Mouse (Mus musculus) right cerebral cortex, postnatal 36 days (tissue): Measurements from ENCODE around the gene Cyren.
A peak's percentile ranks its signal among the peaks of the same experiment; 100 is the strongest.

ENCODE experiments used
- DNase-seq, 2 experiments: peaks; one replicate each; pipeline ENCODE4 v3.0.0; 2022; ENCODE audit warnings: low spot score in 2 of 2, mixed read lengths in 1 of 2

Cyren gene

DNA sequence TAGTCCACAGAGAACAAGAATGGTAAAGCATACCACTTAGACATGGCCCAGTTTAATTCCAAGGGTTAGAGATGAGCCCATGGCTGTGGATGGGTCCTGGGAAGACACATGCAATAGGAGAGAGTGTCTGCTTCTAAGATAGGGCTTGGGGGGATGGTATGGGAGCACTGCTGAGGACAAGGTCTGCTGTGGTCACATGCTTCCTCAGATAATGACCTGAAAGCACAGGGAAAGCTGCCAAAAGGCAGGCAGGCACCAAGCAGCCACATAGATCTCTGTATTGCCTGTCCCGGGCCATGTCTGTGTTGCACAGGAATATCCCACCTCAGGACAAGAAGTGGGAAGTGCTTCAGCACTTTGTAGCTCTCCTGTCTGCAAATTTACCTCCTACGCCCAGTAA is 21.3 kb upstream of the Cyren start:
- no peak for DNase-seq

DNA sequence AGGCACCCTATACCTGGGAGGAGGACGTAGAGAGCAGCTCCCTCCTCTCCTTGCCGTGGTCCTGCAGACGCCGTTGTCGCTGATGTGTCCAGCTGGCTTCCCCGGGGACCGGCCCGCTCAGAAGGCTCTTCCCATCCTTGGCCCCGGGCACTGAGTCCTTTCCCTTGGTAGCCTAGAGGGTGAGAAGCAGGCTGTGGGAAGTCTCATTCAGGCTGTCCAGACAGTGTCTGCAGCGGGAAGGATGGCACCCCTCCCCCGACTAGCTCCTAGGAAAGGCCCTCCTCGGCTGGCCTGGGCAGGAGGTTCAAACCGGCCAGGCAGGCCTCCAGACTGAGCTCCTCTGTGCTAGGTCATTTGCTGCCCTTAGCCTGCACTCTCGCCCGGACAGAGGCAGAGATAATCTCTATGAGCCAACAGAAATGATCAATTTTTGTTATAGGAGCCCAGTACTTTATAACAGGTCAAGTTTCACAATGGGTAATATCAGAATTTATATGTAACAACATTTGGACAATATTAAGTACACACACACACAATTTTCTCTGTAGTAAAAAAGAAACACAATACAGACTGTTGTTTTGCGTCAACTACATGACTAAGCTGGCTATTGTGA is 18.4 kb upstream of the Cyren start:
- DNase-seq, result no peak

DNA sequence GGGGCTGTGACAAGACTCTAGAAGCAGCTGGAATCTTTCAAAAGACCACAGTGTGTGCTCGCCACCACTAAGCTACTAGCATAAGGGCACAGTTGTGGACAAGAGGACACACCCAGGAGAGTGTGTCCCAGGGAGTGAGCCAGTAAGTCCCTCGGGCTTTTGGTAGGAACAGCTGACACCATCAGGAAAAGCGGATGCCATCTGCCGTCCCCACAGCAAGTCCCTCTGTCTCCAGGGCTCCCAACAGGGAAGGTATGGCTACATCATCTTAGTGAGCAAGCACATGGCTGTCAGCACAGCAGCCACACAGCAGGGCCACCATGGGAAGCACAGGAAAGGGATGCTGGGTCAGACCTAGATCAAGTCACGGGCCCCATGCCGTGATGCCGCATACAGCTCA is 17.7 kb upstream of the Cyren start:
- no peak for DNase-seq

DNA sequence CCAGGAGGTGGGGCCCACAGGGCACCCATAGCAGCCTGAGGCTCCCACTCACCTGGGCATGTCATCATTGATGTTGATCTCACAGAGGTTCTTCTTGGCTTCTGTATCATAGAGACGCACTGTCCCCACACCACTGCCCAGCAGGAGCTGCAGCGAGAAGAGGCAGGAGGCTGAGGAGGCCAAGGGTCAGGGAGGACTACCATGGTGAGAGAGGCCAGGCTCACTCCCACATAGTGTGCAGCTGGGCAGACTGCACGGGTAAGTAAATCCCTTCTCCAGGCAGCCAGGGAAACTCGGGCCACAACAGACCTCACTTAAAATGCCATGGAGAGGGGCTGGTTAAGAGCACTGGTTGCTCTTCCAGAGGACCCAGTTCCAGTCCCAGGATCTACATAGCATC is 11.3 kb upstream of the Cyren start:
- DNase-seq, result no peak

DNA sequence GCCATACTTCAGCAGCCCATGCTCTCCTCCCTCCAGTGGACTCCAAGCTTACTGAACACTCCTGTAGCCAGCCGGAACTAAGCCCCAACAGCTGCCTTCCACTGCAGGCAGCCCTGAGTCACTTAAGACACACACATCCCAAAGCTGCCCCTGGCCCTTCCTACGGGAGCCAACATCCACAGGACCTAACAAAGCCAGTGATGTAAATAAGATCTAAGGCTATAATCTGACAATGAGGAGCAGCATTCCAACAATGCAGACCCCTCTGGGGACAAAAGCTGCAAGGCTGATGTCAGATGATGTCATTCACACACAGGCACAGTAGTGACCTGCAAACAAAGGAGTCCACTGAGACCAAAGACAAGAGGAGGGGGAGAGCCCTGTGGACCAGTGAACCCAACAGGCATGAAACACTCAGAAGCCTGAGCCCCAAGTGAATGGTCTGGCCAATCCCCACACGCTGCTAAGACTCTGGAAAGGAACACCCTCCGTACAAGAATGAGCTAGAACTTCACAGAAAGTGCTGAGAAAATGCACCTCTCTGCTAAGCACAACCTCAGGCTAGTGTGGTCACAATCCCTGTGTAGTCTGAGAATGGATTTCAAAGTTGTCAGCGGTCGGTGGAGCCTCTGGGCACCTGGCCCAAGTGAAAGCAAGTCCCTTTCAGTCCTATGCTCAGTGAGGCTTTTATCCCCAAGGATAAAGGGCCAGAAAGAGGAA is 9.4 kb upstream of the Cyren start:
- DNase-seq, result no peak

DNA sequence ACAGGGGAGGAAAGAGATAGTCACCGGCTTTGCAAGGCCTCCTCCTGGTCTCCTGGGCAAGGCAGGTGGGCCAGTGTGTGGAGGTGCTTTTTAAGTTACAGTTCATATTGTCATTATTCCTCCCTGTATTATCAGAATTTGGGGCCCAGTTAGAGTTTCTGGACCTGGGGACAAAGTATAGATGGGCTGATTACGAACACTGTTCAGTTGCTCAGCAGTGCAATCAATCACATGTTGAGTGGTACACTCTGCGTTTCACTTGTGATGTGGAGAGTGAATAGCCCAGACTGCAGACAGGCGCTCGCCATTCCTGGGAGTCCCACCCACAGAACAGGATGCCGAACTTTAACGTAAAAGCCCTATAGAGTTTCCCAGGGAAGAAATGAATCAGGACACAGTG is 6.9 kb upstream of the Cyren start:
- no peak for DNase-seq

DNA sequence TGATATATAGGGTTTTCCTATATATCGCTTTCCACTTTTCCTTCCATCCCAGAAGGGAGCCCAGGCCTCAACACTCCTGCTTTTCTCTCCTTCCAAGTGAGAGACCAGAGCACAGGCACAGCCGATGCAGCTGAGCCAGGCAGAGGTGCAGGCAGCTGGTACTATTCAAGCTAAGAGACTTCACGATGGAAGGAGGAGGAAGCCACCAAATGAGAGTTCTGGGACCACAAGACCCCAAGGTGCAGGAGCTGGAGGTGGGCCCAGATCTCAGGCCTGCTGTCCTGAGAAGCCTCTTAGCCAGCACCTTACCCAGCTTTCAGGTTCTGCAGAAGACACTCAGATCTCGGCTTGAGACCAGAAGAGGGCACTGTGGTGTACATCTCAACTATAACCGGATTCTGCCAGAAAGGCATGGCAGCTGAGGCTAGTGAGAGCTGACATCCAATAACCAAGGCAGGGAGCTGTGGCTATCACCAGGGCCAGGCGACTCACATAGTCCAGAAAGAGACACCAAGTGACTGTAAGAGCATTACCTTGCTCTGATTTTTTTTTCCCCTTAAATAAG is 2.1 kb upstream of the Cyren start:
- DNase-seq, result peak; percentile 46 to 51

DNA sequence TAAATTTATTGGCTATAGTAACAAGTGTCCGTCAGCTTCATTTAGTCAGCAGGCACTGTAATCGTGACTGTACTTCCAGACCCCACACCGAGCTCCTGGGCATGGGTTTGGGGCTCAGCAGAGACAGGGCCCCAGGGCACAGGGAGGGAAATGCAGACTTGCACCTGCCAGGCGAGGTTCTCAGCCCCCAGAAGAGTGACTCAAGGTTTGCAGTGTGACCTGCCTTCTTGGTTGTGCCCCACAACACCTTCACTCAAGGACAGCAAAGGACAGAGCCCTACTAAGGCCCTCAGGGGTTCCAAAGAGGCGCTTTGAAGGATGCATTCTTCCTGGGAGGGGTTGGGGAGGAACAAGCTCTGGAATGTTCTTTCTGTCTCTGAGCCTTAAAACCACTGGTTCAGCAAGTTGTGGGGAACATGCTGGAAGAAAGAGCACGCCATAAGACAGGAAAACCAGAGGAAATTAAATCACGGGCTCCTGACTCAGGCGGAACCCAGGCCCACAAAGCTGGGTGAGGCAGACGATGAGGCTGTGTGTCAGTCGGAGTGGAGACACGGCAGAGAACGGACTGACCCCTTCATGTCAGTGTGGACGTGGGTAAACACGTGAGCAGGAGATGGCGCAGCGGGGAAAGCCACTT is 1.4 kb upstream of the Cyren start:
- DNase-seq, result no peak

DNA sequence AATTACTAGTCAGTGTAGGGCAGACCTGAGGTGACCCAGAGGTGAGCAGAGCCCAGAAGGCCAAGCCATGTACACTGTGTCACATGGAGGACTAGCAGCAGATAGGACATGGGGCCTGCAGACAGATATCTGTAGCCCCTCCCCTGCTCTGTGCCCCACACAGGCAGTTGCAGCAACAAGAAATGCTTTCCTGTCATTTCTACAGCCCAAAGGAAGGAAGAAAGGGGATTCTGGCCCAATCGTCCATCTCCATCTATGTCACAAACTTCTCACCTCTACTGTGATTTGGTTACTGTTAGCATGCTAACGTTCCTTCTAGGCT is 1.1 kb downstream of the Cyren start:
- DNase-seq, result no peak

DNA sequence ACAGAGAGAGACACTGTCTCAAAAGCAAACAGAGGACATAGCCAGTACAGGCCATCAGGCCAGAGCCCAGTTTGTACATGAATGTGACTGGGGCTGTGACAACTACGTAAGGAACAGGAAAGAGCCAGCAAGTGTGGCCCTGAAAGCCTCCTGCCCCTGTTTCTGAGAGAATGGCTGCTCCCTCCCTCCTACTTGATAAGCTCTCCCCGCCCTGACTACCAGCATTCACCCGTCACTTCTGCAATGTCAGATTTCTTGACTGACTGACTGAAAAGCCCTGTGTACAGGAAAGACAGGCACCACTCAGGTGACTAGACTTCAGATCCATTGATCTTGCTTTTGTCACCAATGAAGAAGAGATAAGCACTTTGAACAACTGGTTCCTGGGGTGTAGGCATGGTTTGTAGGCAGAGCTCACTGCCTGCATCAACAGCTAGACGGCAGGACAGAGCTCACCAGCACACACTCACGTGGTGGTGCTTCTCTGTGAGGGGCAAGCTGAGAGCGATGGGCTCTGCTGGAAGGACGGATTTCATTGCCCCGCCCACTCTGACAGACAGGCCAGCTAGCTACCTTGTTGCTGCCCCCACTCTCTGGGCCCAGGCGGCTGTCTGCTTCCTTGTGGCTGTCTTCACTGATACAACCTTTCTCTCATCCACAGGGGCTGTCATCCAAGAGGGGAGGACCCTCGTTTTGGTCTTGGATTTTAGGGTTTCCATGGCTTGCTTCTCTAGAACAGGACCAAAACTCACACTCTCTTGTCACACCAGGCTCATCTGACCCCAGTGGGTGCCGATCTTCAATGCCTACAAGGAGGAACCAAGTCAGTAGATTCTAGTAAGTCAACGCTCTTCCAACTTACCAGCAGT is 1.7 kb downstream of the Cyren start:
- no peak for DNase-seq

DNA sequence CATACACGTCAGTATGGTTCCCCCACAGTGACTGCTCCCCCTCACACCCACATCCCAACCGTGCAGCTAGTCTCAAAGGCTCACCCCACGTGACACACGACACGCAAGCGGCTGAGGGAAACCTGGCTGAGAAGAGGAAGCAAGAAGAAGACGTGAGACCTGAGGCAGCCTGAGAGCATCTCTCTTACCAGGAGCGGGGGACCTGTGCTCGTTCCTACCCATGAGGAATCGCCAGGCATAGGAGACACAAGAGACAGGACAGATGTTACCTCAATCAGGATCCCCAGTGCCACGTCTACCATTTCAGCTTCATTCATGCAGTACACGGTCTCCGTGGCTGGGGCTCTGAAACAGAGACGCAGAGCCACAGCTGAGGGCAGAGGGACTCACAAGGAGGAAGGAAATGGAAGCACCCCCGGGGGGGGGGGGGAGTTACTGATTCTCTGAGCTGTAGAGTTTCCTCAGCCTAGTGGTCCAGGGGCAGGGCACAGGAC is 2.5 kb downstream of the Cyren start:
- peak in 1 of 2 experiments; percentile 43 for DNase-seq

DNA sequence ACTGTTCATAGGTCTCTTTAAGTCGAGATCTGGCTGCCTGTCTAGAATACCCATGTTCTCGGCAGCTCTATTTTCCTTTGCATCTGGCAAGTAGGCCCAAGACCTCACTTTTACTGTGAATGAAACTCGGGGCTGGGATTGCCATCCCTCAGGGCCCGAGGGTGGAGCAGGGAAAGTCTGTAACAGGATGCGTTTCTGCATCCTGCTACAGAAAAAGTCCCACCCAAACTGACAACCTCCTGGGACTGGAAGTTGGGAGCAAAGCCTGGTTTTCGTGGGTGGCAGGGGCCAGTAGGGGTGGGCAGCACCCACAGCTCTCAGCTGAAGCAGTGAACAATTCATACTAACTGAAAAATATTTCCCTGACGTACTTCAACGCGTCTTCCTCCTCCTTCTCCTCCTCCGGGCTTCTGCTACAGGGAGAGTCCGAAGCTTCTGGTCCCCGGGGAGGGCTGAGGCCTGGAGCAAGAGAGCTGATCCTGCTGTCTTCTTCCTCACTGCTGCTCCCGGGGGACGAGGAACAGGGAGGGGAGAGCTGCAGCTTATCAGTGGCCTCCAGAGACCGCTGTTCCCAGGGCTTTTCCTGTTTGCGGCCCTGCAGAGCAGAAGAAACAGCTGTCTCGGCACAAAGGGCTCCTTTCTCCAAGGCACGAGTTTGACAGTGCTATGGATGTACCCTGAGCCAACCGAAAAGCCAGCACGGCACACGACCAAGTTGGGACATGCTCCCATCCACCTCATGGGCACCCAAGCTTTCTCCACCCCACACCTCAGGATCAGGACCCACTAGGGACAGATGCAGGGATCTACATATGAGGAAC is 3.5 kb downstream of the Cyren start:
- no peak for DNase-seq

DNA sequence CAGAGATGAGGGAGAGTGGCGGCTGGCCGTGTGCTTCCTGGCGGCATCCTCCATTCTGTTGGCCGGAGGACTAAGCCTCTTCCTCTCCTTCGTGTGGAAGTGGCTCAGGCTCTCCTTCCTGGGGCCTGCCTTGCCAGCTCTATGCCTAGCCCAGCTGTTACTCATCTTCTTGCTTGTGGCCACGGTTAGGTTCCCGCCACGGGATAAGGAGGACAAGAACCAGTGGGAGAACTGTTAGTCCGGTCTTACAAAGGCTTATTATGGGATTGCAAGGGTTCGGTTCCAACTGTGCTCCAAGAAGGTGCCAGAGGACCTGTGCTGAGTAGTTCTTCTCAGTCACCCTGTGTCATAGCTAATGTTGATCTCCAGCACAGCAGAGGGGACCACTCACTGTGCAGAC is 5.0 kb downstream of the Cyren start:
- DNase-seq, result no peak

DNA sequence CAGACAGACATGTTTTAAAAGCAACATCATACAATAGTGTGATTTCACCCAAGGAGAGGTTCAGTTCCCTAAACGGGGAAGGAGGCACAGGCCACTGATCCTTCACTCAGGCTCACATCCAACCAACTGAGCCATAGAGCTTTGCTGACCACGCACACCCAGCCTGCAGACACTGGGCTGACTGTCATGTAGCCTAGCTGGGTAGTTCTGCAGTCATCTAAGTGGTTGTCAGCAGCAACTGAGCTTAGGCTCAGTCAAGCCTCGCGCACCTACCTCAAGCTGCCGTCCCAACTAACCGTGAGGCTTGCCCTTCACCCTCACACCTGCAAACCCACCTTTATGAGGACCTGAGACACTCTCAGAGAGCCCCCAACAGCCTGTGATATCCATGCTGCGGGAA is 5.9 kb downstream of the Cyren start:
- DNase-seq, result no peak

DNA sequence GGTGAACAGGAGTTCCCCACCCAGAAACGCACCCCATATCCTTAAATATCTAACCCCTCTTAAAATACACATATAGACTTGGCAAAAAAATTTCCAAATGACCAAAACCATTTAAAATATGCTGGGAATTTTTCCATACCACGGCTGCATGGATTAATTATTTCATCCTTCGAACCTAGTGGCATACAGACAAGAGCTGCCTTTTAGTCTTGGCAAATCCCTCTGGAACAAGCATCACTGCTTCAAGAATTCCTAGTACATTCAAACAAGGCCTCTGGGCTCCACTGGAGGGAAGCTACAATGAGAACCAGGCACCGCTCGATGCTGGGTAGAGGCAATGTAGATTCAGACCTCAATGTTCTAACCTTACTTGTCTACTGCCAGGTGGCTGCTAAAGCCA is 7.1 kb downstream of the Cyren start:
- DNase-seq, result no peak

DNA sequence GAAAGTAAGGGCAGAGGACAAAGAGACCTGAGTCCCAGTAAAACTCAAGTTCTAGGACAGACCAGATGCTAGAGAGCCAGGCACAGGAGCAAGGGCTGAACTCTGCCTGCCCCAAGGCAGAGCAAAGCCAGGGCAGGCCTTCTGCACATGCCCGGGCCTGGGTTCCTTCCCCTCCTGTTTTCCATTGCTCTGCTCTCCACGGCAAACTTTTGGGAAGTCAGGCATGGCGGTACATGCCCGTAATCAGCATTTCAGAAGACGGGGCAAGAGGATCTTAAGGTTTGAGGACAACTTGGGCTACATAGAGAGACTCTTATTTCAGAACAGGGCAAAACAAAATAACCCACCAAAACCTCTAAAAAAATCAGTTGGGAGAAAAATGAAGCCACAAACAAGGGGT is 7.7 kb downstream of the Cyren start:
- no peak for DNase-seq

DNA sequence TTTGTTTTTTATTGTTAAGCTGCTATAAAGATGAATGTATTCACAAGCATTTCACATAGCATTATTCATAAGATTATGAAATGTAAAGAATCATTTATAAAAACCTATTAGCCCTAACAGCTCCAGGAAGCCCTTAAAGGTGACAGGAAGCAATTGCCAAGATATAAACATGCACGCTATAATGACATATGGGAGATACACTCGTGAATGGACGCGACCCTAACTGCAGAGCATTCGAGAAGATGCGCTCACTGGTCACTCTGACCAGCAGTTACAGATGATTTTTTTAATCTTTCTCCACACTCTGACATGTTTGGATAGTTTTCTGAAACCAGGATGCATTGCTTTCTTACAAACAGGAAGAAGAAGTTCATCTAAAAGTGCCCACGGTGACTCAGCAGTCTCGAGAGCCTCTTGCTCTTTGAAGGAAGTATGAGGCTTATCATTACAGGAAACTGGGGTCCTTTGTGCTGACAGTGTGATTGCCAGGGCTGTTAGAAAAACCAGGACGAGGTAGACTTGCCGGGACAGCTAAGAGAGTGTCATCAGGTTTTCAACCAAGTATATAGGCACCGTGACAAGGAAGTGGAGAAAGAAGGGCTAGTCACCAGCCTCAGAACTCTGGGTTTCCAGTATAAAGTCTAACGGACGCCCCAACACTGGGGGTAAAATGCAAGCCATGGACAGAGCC is 8.5 kb downstream of the Cyren start:
- DNase-seq, result no peak

DNA sequence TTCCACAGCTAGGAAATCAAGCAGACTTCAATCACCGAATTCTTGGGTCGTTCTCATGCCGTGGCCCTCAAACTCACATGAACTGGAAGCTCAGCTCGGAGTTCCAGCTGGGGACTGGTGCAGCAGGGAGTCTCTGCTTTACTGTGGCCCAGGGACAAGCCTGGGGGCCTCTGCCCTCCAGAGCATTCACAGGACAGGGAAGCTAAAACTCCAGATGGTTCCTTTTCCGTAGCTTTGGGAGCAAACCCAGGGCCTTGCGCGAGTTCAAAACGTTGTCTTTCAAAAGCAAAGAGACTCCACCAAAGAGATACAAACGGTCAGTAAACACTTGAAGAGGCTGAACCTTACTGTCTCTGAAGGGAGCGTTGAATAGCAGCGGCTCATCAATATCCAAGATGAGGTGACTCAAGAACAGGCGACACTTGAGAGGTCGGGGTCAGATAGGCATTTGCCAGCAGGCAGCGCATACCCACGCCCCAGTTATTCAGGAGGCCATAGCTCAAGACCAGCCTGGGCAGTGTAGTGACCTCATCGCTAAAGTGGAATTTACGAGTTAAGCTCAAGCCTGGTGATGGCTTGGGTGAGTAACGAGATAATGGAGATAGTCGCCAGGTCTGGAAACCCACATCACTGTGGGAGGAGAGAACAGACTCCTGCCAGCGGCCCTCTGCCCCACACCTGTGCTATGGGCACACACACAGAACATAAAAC is 9.2 kb downstream of the Cyren start:
- no peak for DNase-seq

DNA sequence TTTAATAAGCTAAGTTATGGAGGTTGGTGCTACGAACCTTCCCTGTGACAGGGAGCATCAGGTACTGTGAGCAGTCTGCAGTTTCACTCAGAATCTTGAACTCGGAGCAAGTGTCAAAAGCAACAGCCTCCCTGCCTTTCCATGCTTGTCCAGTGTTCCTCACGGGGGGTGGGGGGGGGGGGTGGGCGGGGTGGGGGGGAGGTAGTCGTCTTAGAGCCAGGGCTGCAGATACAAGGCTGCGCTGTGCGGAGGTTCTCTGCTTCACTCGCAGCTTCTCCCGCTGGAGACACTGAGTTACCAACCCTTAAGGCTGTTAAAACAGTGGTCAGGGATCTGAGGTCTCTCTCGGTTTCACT is 9.9 kb downstream of the Cyren start:
- DNase-seq, result no peak
